Mouse (Mus musculus) CD4-positive naive resting alpha-beta T cell, adult 76 days (primary cell): ENCODE results near the gene Coq6. TPM values are rescaled to one million over a fixed set of nuclear protein-coding genes. Genes with fewer than 3 reads are reported as not detected.

Experiments used
- total RNA-seq: library from RNA; stranded (reverse); gene quantifications from one replicate; pipeline ENCODE4 v1.2.4, GENCODE M21; 2023

Coq6 gene
- total RNA-seq = 29.5 TPM

GRCm38 (mm10) chr12:84361555-84362489, at the start of gene Coq6, which contains the start of gene Fam161b:
Gene Coq6 (plus strand): TSS chr12:84361657.
Gene Fam161b (minus strand): TSS chr12:84361833.

GRCm38 (mm10) chr12:84316721-84317621, 44.5 kb upstream of the Coq6 start, which contains the start of gene Zfp410:
Gene Zfp410 (plus strand): TSS chr12:84316852.

GRCm38 (mm10) chr12:84408819-84409507, 47.5 kb downstream of the Coq6 start, which contains the start of the genes Entpd5 and Bbof1:
Gene Entpd5 (minus strand): TSS chr12:84409029.
Gene Bbof1 (plus strand): TSS chr12:84409071.

GRCm38 (mm10) chr12:84416834-84417604, 55.6 kb downstream of the Coq6 start, which contains the start of gene Rnf113a2:
Gene Rnf113a2 (plus strand): TSS chr12:84417196.

Other genes with a start within 250 kb of the Coq6 start
- gene Dnal1, start 247.3 kb upstream of the Coq6 start, total RNA-seq = 0.15 TPM
- 13.6 TPM for gene Pnma1, start 213.2 kb upstream of the Coq6 start, total RNA-seq
- gene Elmsan1, start 142.8 kb upstream of the Coq6 start, total RNA-seq = 257 TPM
- 12.9 TPM for gene Ptgr2, start 76.4 kb upstream of the Coq6 start, total RNA-seq
- 85.7 TPM for gene Zfp410, start 44.8 kb upstream of the Coq6 start, total RNA-seq
- gene Fam161b, start 176 bp downstream of the Coq6 start, total RNA-seq = 1.0 TPM
- gene Entpd5, start 47.4 kb downstream of the Coq6 start, total RNA-seq = 36.6 TPM
- gene Bbof1, start 47.4 kb downstream of the Coq6 start, total RNA-seq = 1.1 TPM
- gene Rnf113a2, start 55.5 kb downstream of the Coq6 start, total RNA-seq = 34.1 TPM
- 7.4 TPM for gene Aldh6a1, start 89.3 kb downstream of the Coq6 start, total RNA-seq
- gene Lin52, start 89.8 kb downstream of the Coq6 start, total RNA-seq = 18.8 TPM
- gene Vsx2, start 208.1 kb downstream of the Coq6 start, total RNA-seq = not detected